Mouse (Mus musculus): ENCODE measurements around the gene Mab21l1. TPM values are rescaled to one million over a fixed set of nuclear protein-coding genes. Genes with fewer than 3 reads are reported as not detected.
A peak's percentile ranks its signal among the peaks of the same experiment; 100 is the strongest.

Mab21l1 gene
- total and polyA plus RNA-seq, 3 experiments, result 0.09 to 0.16 (median 0.13) TPM

DNA sequence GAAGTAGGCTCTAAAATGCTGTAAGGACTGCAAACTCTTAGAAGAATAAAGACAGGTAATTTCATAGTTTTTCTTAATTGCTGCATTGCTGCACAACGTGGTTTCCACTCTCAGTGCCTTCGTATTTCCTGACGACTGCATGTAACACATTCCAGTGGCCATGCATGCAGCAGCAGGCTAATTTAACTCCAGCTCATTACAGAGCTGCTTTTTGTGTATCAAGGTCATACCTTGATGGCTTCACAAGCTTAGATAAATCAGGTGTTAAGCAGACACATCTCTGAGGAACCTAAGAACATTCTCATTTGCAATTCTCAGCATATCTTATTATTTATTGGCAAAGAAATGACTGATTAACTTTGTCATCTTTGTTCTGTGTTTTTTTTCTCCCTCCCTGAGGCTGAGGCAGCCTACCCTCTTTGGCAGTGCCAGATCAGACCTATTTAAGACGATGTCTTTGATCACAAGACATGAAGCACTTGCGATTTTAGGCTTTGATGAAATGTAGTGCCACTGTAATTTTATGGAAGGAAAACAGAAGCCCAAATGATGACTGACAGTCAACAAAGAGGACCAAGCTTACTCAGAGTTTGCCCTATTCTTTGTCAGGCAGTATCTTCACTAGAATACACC, 32.8 kb downstream of the Mab21l1 start:
- 71% methylated on average over 5 of the region's 5 CpGs for WGBS
- Histone ChIP-seq H3K27ac (no peak overlapping the region), H3K79me2 (replicated peaks; ENCODE audit: control insufficient read depth, insufficient read depth, low read length) (no peaks in the 10 kb centered on the region), H3K9ac (ENCODE audit: low read depth, low read length) (no peak overlapping the region), H3K36me3 (ENCODE audit: control insufficient read depth, insufficient read depth, low read length) (0 out of 2 replicates have a peak, but pooled peaks cover 2% of the 10 kb centered on the region), H3K4me3 (no peak overlapping the region), H3K4me1 (ENCODE audit: control insufficient read depth, insufficient read depth, low read length) (peaks cover 4% of the 10 kb centered on the region), H3K27me3 (ENCODE audit: control insufficient read depth, insufficient read depth, low read length) (no peaks in the 10 kb centered on the region)
- intact Hi-C loops (cut with DNase I), result no loop called here
- TF ChIP-seq POLR2A (IDR thresholded peaks at IDR 0.05; ENCODE audit: insufficient read depth, low read depth, low read length), result no peak
- no peak for TF ChIP-seq CTCF (IDR thresholded peaks at IDR 0.05)
- TF ChIP-seq EP300 (IDR thresholded peaks at IDR 0.05; ENCODE audit: insufficient read depth, low read depth, low read length), result no peak
- DNase-seq, result no peak

- Histone ChIP-seq H3K4me3 (no peak overlapping the region), H3K79me2 (replicated peaks; ENCODE audit: control insufficient read depth, insufficient read depth, low read length) (no peaks in the 10 kb centered on the region), H3K4me1 (ENCODE audit: control insufficient read depth, insufficient read depth, low read length) (peaks cover 4% of the 10 kb centered on the region), H3K36me3 (ENCODE audit: control insufficient read depth, insufficient read depth, low read length) (0 out of 2 replicates have a peak, but pooled peaks cover 2% of the 10 kb centered on the region), H3K9ac (ENCODE audit: low read depth, low read length) (no peak overlapping the region), H3K27ac (no peak overlapping the region), H3K27me3 (ENCODE audit: control insufficient read depth, insufficient read depth, low read length) (no peaks in the 10 kb centered on the region)
- WGBS, result 42% methylated on average over 5 of the region's 5 CpGs
- TF ChIP-seq EP300 (IDR thresholded peaks at IDR 0.05; ENCODE audit: insufficient read depth, low read depth, low read length) (no peak), POLR2A (IDR thresholded peaks at IDR 0.05; ENCODE audit: insufficient read depth, low read depth, low read length) (no peak), CTCF (IDR thresholded peaks at IDR 0.05) (no peak)
- no peak for DNase-seq
- intact Hi-C loops (cut with DNase I), result no loop called here
Measured at GRCm38 (mm10) chr3:55816096-55816495, 33.8 kb downstream of the Mab21l1 start.

DNA sequence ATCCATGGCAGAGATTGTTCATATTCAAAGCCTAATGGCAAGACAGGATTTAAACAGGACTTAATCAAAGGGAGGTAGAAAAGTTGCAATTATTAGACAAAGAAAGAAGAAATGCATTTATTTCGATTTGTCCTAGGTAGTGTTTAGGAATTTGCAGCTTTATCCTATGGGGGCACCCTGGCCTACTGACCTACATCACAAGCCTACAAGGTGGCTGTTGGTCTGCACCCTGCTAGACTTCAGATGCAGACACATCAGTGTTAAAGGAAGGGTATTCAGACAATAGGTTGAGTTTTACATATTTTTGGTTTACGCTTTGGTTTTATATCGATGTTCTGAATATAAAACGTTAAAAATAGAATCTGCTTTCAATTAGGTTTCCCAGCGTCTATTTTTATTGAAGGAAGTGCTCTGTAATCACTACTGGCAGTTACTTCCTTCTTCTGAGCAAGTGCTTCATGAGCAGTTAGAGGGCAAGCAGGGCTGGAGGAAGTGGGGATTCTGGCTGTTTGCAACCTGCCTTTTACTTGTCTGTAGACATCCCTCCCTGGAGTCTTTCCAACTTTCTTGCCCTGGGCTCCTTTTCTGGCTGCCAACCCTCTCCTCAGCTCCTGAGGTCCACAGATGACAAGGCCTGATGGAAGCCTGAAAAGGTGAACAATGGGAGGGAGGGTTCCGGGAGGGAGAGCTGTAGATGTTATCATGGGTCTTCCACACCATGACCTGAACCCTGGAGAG, 34.5 kb downstream of the Mab21l1 start:
- DNase-seq, result peak; percentile 14 to 24
- 0 out of 2 replicates have a peak, but pooled peaks cover 2% of the 10 kb centered on the region for H3K36me3 ChIP-seq (ENCODE audit: control insufficient read depth, insufficient read depth, low read length)
- WGBS, result 18% methylated on average over 6 of the region's 6 CpGs
- H3K79me2 ChIP-seq (replicated peaks; ENCODE audit: control insufficient read depth, insufficient read depth, low read length), result no peaks in the 10 kb centered on the region
- no peak overlapping the region for H3K4me3 ChIP-seq
- no peak for TF ChIP-seq EP300 (IDR thresholded peaks at IDR 0.05; ENCODE audit: insufficient read depth, low read depth, low read length)
- TF ChIP-seq CTCF (IDR thresholded peaks at IDR 0.05), result no peak
- TF ChIP-seq POLR2A (IDR thresholded peaks at IDR 0.05; ENCODE audit: insufficient read depth, low read depth, low read length), result no peak
- no peaks in the 10 kb centered on the region for H3K27me3 ChIP-seq (ENCODE audit: control insufficient read depth, insufficient read depth, low read length)
- intact Hi-C loops (cut with DNase I), result no loop called here
- peaks cover 4% of the 10 kb centered on the region for H3K4me1 ChIP-seq (ENCODE audit: control insufficient read depth, insufficient read depth, low read length)
- no peak overlapping the region for H3K9ac ChIP-seq (ENCODE audit: low read depth, low read length)
- peak overlapping the region; percentile 42; the same call in 1 of the 2 replicates for H3K27ac ChIP-seq

- no peaks in the 10 kb centered on the region for H3K79me2 ChIP-seq (replicated peaks; ENCODE audit: control insufficient read depth, insufficient read depth, low read length)
- peaks cover 4% of the 10 kb centered on the region for H3K4me1 ChIP-seq (ENCODE audit: control insufficient read depth, insufficient read depth, low read length)
- no peak for DNase-seq
- H3K27me3 ChIP-seq (ENCODE audit: control insufficient read depth, insufficient read depth, low read length), result no peaks in the 10 kb centered on the region
- no peak overlapping the region for H3K4me3 ChIP-seq
- no peak overlapping the region for H3K27ac ChIP-seq
- WGBS, result 89% methylated on average over 2 of the region's 2 CpGs
- intact Hi-C loops (cut with DNase I), result no loop called here
- H3K9ac ChIP-seq (ENCODE audit: low read depth, low read length), result no peak overlapping the region
- TF ChIP-seq EP300 (IDR thresholded peaks at IDR 0.05; ENCODE audit: insufficient read depth, low read depth, low read length), result no peak
- 0 out of 2 replicates have a peak, but pooled peaks cover 2% of the 10 kb centered on the region for H3K36me3 ChIP-seq (ENCODE audit: control insufficient read depth, insufficient read depth, low read length)
Measured at GRCm38 (mm10) chr3:55818082-55818481, 35.8 kb downstream of the Mab21l1 start.

DNA sequence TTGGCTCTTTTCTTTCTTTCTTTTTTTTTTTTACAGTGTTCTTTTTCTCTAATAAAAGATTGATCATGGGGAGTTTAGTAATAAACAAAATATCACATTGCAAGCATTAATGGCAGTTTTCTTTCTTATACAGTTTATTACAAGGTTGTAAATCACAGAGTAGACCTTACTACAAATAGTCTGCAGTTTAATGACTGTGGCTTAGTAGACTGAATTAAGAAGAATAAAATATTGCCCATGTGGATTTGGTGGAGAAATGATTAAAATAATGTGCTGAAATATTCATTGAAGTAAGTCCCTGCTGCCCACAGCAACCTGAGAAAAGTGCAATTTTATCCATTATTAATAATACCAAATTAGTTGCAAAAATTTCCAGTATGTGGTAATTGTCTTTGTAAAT, 37.3 kb downstream of the Mab21l1 start:
- Histone ChIP-seq H3K27me3 (ENCODE audit: control insufficient read depth, insufficient read depth, low read length) (no peaks in the 10 kb centered on the region), H3K4me1 (ENCODE audit: control insufficient read depth, insufficient read depth, low read length) (peaks cover 4% of the 10 kb centered on the region), H3K79me2 (replicated peaks; ENCODE audit: control insufficient read depth, insufficient read depth, low read length) (no peaks in the 10 kb centered on the region), H3K36me3 (ENCODE audit: control insufficient read depth, insufficient read depth, low read length) (0 out of 2 replicates have a peak, but pooled peaks cover 2% of the 10 kb centered on the region), H3K4me3 (no peak overlapping the region), H3K9ac (ENCODE audit: low read depth, low read length) (no peak overlapping the region), H3K27ac (no peak overlapping the region)
- no peak for DNase-seq
- intact Hi-C loops (cut with DNase I), result no loop called here
- TF ChIP-seq CTCF (IDR thresholded peaks at IDR 0.05), result no peak
- no peak for TF ChIP-seq EP300 (IDR thresholded peaks at IDR 0.05; ENCODE audit: insufficient read depth, low read depth, low read length)
- no peak for TF ChIP-seq POLR2A (IDR thresholded peaks at IDR 0.05; ENCODE audit: insufficient read depth, low read depth, low read length)

GRCm38 (mm10) chr3:55824864-55825263, 42.6 kb downstream of the Mab21l1 start:
- no peaks in the 10 kb centered on the region for H3K36me3 ChIP-seq (ENCODE audit: control insufficient read depth, insufficient read depth, low read length)
- H3K27ac ChIP-seq, result no peak overlapping the region
- 26% methylated on average over 3 of the region's 3 CpGs for WGBS
- H3K4me3 ChIP-seq, result no peak overlapping the region
- TF ChIP-seq EP300 (IDR thresholded peaks at IDR 0.05; ENCODE audit: insufficient read depth, low read depth, low read length) (no peak), POLR2A (IDR thresholded peaks at IDR 0.05; ENCODE audit: insufficient read depth, low read depth, low read length) (no peak), CTCF (IDR thresholded peaks at IDR 0.05) (no peak)
- H3K9ac ChIP-seq (ENCODE audit: low read depth, low read length), result no peak overlapping the region
- intact Hi-C loops (cut with DNase I), result no loop called here
- no peaks in the 10 kb centered on the region for H3K79me2 ChIP-seq (replicated peaks; ENCODE audit: control insufficient read depth, insufficient read depth, low read length)
- H3K27me3 ChIP-seq (ENCODE audit: control insufficient read depth, insufficient read depth, low read length), result no peaks in the 10 kb centered on the region
- peak in 1 of 2 experiments; percentile 5 for DNase-seq
- H3K4me1 ChIP-seq (ENCODE audit: control insufficient read depth, insufficient read depth, low read length), result peaks cover 1% of the 10 kb centered on the region

Measured in heart, adult 2 months (tissue).